Mouse (Mus musculus) ES-E14 (cell line): Measurements from ENCODE around the gene Gm11084.

Experiments
- CHD2 ChIP-seq: IDR thresholded peaks from 2 replicates; pipeline ENCODE4 v1.6.1; 2014; ENCODE audit warnings: mild to moderate bottlenecking, low read depth, low read length, inconsistent platforms
- HCFC1 ChIP-seq: IDR thresholded peaks from 2 replicates; pipeline ENCODE4 v1.6.1; 2012; ENCODE audit warnings: low read length, inconsistent platforms, borderline replicate concordance; ENCODE audit not compliant: insufficient read depth
- MAFK ChIP-seq: IDR thresholded peaks from 2 replicates; pipeline ENCODE4 v1.6.1; 2014; ENCODE audit warnings: mild to moderate bottlenecking, low read depth, low read length, inconsistent platforms; ENCODE audit not compliant: insufficient read depth
- ZC3H11A ChIP-seq: IDR thresholded peaks from 2 replicates; pipeline ENCODE4 v1.6.1; 2012; ENCODE audit warnings: low read depth, mild to moderate bottlenecking, inconsistent platforms, low read length, borderline replicate concordance
- ZNF384 ChIP-seq: IDR thresholded peaks from 2 replicates; pipeline ENCODE4 v1.6.1; 2012; ENCODE audit warnings: low read depth, low read length, inconsistent platforms

DNA sequence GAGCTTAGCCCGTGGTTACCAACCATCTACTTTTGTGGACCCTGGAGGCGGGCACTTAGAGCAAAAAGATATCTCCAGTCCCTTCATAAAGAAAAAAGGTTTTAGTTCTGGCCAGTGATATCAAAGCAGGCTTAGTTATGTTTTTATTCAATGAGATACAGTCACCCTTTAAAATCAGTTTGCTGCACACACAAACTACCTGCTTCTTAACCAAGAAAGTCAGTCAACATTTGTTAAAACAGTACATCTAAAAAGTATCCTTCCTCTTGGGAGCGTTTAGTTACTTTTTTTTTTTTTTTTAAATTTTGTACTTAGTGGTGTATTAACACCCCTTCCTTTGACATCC, 5.5 kb downstream of the Gm11084 start:
- TF ChIP-seq MAFK, result no peak
- no peak for TF ChIP-seq CHD2
- no peak for TF ChIP-seq ZC3H11A
- TF ChIP-seq ZNF384, result no peak
- TF ChIP-seq HCFC1, result no peak
